Mouse (Mus musculus) gastrocnemius, postnatal 10 days (tissue): ENCODE measurements around the gene Heatr3. TPM values are rescaled to one million over a fixed set of nuclear protein-coding genes. Genes with fewer than 3 reads are reported as not detected.
"Not testable (repeated sequence)": the region's sequence is repeated elsewhere in the genome, so short reads cannot be mapped to it uniquely, and the experiment has no call there.

Experiments used
- DNase-seq: peaks from one replicate; pipeline ENCODE4 v3.0.0; 2021; ENCODE audit warnings: mixed read lengths
- microRNA-seq, 2 experiments: library from miRNA; unstranded; fragments of <30 nt; microRNA quantifications; one replicate each; pipeline ENCODE4 v1.2.0; 2021
- total RNA-seq, 2 experiments: library from RNA; stranded (reverse); gene quantifications; 2 replicates each; pipeline ENCODE4 v1.2.3; 2021

Gene Heatr3
- total RNA-seq, 2 experiments from 2014 or later: 23.3 to 25.6 TPM

GRCm38 (mm10) chr8:88185716-88186115, 48.1 kb downstream of the Heatr3 start:
- no peak for DNase-seq

- no peak for DNase-seq
Observed at GRCm38 (mm10) chr8:88197328-88197727, 59.7 kb downstream of the Heatr3 start.

GRCm38 (mm10) chr8:88198551-88198944, 60.9 kb downstream of the Heatr3 start:
- peak; percentile 15 for DNase-seq

GRCm38 (mm10) chr8:88198945-88199571, 61.4 kb downstream of the Heatr3 start, which contains the start of gene Tent4b:
TSS of gene Tent4b (plus strand) at chr8:88199213.
- peak; percentile 94 for DNase-seq

GRCm38 (mm10) chr8:88199700-88200601, 62.3 kb downstream of the Heatr3 start:
- peak; percentile 49 for DNase-seq

- no peak for DNase-seq
Observed at GRCm38 (mm10) chr8:88200724-88201495, 63.3 kb downstream of the Heatr3 start.

DNA sequence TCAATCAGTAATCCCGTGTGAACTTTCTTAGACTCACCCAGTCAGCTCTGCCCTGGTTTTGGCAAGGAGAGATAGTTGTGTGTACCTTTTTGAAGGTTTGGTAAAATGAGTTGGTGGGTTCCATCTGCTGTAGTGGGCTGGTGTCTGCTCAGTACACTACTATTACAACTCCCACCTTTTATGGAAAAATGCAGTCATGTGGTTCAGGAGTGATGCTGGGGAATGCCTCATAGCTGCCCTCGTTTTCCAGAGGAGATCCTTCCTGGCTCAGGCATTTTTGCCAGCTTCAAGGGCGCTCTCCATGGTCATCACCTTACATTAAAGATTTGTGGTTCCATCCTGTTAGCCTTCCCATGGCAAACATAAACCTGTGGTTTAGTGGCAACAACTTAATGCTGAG, 64.0 kb downstream of the Heatr3 start:
- DNase-seq: no peak

GRCm38 (mm10) chr8:88206016-88206415, 68.4 kb downstream of the Heatr3 start:
- DNase-seq: no peak

GRCm38 (mm10) chr8:88207121-88207821, 69.6 kb downstream of the Heatr3 start:
- no peak for DNase-seq

DNA sequence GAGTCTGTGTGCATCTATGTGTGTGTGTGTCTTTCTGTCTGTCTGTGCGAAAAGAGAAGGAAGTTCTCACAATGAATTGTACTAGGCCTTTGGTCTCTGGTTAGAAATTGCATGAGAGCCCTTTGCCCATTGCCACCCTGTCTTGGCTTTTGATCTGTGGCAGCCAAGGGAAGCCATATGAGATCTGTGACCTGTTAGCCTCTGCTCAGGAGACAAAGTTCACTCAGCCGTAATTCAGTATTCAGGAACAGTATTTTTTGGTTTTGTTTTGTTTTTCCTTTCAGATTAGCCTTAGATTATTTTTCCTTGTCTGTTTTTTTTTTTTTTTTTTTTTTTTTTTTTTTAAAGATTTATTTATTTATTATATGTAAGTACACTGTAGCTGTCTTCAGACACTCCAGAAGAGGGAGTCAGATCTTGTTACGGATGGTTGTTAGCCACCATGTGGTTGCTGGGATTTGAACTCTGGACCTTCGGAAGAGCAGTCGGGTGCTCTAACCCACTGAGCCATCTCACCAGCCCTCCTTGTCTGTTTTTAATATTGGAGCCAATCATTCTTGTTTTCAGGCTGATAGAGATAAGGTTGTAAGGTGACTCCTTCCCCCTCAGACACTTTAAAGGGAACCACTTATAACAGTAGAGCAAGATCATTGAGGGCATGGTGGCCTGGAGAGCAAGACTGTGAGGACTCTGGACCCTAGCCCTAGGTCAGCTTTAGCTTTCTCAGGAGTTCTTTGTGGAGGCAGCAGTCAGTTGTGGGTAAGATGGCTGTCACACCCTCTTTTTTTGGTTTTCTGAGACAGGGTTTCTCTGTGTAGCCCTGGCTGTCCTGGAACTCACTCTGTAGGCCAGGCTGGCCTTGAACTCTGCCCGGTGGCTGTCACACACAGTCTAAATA, 72.5 kb downstream of the Heatr3 start:
- DNase-seq: not testable (repeated sequence)

DNA sequence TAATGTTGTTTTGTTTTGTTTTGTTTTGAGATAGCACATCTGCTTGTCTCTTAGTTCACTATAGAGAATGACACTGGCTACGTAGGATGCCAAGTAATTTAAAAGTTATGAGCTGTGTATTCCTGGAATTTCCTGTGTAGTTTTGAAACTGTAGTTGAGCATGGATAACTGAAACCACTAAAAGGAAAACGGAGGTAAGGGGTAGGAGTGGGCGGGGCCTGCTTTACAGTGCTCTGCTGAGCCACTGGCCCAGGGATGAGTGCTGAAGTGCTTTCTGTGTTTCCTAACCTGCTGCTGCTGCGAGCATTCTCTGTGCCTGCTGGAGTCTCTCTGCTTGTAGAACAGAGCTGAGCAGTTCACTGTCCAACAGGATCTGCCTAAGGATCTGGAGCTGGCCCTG, 83.7 kb downstream of the Heatr3 start:
- no peak for DNase-seq

Small RNAs within 50 kb of the gene (microRNA-seq; reads per million reads assigned to microRNA genes)
- gene Mir7071: 0.32 to 0.75 reads per million in 2 experiments

Other genes with a start within 250 kb of the Heatr3 start
- 10 to 100 TPM; 20.7 to 23.5 TPM for gene Zfp423, start 178.3 kb upstream of the Heatr3 start, total RNA-seq
- 10 to 100 TPM; 32.8 to 33.1 TPM for gene Cnep1r1, start 19.1 kb upstream of the Heatr3 start, total RNA-seq
- gene Tent4b, start 61.4 kb downstream of the Heatr3 start, total RNA-seq: 10 to 100 TPM; 12.4 to 17.2 TPM
- gene Adcy7, start 134.5 kb downstream of the Heatr3 start, total RNA-seq: 10 to 100 TPM; 12.7 to 17.7 TPM
- gene Brd7, start 224.3 kb downstream of the Heatr3 start, total RNA-seq: 10 to 100 TPM; 61.2 to 73.3 TPM